Mouse (Mus musculus) megakaryocyte-erythroid progenitor cell, adult 5-6 weeks (primary cell): ENCODE data around the gene Crocc2. TPM values are rescaled to one million over a fixed set of nuclear protein-coding genes. Genes with fewer than 3 reads are reported as not detected.

Experiments
- ATAC-seq: replicated peaks from 2 replicates; pipeline ENCODE4 v1.8.0; 2016; ENCODE audit warnings: mild to moderate bottlenecking, inconsistent platforms; ENCODE audit not compliant: severe bottlenecking, poor library complexity, low FRiP score, low TSS enrichment
- total RNA-seq, 2 experiments: library from RNA; stranded (forward) in 1 of 2; stranded (reverse) in 1 of 2; fragments of 200-1000, 215-1000 nt in 1 of 2; fragments of >200 nt in 1 of 2; fragmentation: Nextera tagmentation in 1 of 2; gene quantifications; 2 replicates each; pipeline ENCODE4 v1.2.3; 2014 to 2017

Gene Crocc2
- total RNA-seq, 2 experiments from 2014 or later = not detected

GRCm38 (mm10) chr1:93252586-93252985, 84.1 kb downstream of the Crocc2 start:
- ATAC-seq = no peak

- ATAC-seq = no peak
These were observed 87.2 kb downstream of the Crocc2 start for GRCm38 (mm10) chr1:93255761-93256160.

GRCm38 (mm10) chr1:93257560-93257959, 89.0 kb downstream of the Crocc2 start:
- ATAC-seq = no peak

GRCm38 (mm10) chr1:93267207-93267606, 98.7 kb downstream of the Crocc2 start:
- no peak for ATAC-seq

GRCm38 (mm10) chr1:93268246-93268645, 99.7 kb downstream of the Crocc2 start:
- no peak for ATAC-seq

- ATAC-seq = no peak
These were observed 102.2 kb downstream of the Crocc2 start for GRCm38 (mm10) chr1:93270516-93271240.

- ATAC-seq = no peak
These were observed 103.2 kb downstream of the Crocc2 start for GRCm38 (mm10) chr1:93271751-93272150.

- peak; percentile 81 for ATAC-seq
These were observed 103.9 kb downstream of the Crocc2 start for GRCm38 (mm10) chr1:93272409-93272821.

- ATAC-seq = no peak
These were observed 107.0 kb downstream of the Crocc2 start for GRCm38 (mm10) chr1:93275561-93275960.

GRCm38 (mm10) chr1:93277041-93277440, 108.5 kb downstream of the Crocc2 start:
- no peak for ATAC-seq

Other genes starting within 250 kb of the Crocc2 start
- 13.2 and 19.5 TPM in 2 replicates for gene Capn10, start 234.3 kb upstream of the Crocc2 start, total RNA-seq (2014; fragmentation: Nextera tagmentation)
- gene Capn10, start 234.3 kb upstream of the Crocc2 start, total RNA-seq (2017) = 8.5 and 11.4 TPM in 2 replicates
- gene Gpr35, start 217.9 kb upstream of the Crocc2 start, total RNA-seq (2014; fragmentation: Nextera tagmentation) = 0.30 TPM in 1 of 2 replicates, not detected in the other
- gene Gpr35, start 217.9 kb upstream of the Crocc2 start, total RNA-seq (2017) = 0.94 TPM in 1 of 2 replicates, not detected in the other
- not detected in 2 replicates for gene Aqp12, start 162.4 kb upstream of the Crocc2 start, total RNA-seq (2014; fragmentation: Nextera tagmentation)
- gene Aqp12, start 162.4 kb upstream of the Crocc2 start, total RNA-seq (2017) = not detected in 2 replicates
- not detected in 2 replicates for gene Kif1a, start 66.8 kb upstream of the Crocc2 start, total RNA-seq (2014; fragmentation: Nextera tagmentation)
- gene Kif1a, start 66.8 kb upstream of the Crocc2 start, total RNA-seq (2017) = not detected in 2 replicates
- not detected in 2 replicates for gene Agxt, start 33.5 kb upstream of the Crocc2 start, total RNA-seq (2014; fragmentation: Nextera tagmentation)
- not detected in 2 replicates for gene Agxt, start 33.5 kb upstream of the Crocc2 start, total RNA-seq (2017)
- not detected in 2 replicates for gene 2310007B03Rik, start 7.8 kb upstream of the Crocc2 start, total RNA-seq (2014; fragmentation: Nextera tagmentation)
- gene 2310007B03Rik, start 7.8 kb upstream of the Crocc2 start, total RNA-seq (2017) = not detected in 2 replicates
- 0.27 TPM in 1 of 2 replicates, not detected in the other for gene Sned1, start 67.1 kb downstream of the Crocc2 start, total RNA-seq (2014; fragmentation: Nextera tagmentation)
- gene Sned1, start 67.1 kb downstream of the Crocc2 start, total RNA-seq (2017) = not detected in 2 replicates
- gene Mterf4, start 137.2 kb downstream of the Crocc2 start, total RNA-seq (2014; fragmentation: Nextera tagmentation) = 16.7 and 20.3 TPM in 2 replicates
- 23.6 and 29.4 TPM in 2 replicates for gene Mterf4, start 137.2 kb downstream of the Crocc2 start, total RNA-seq (2017)
- gene Ppp1r7, start 174.1 kb downstream of the Crocc2 start, total RNA-seq (2014; fragmentation: Nextera tagmentation) = 30.1 and 33.7 TPM in 2 replicates
- gene Ppp1r7, start 174.1 kb downstream of the Crocc2 start, total RNA-seq (2017) = 34.3 and 50.2 TPM in 2 replicates
- gene Pask, start 174.8 kb downstream of the Crocc2 start, total RNA-seq (2014; fragmentation: Nextera tagmentation) = 19.3 and 25.5 TPM in 2 replicates
- 12.5 and 24.5 TPM in 2 replicates for gene Pask, start 174.8 kb downstream of the Crocc2 start, total RNA-seq (2017)
- 0.37 TPM in 1 of 2 replicates, not detected in the other for gene Ano7, start 205.2 kb downstream of the Crocc2 start, total RNA-seq (2014; fragmentation: Nextera tagmentation)
- gene Ano7, start 205.2 kb downstream of the Crocc2 start, total RNA-seq (2017) = 1.3 TPM in 1 of 2 replicates, not detected in the other